Mouse (Mus musculus) heart, embryonic 11.5 days (tissue): Measurements from ENCODE around the gene Muc15. TPM values are rescaled to one million over a fixed set of nuclear protein-coding genes. Genes with fewer than 3 reads are reported as not detected.

Source experiments
- ATAC-seq: fragments of 200-750 bp; cut with Nextera tagmentation; replicated peaks from 2 replicates; pipeline ENCODE4 v1.8.0; 2017; ENCODE audit warnings: moderate library complexity; ENCODE audit not compliant: insufficient number of reproducible peaks, low FRiP score, low TSS enrichment
- H3K27ac ChIP-seq: fragments of 300-500 bp; sonication (generic); 2 replicates; pipeline ENCODE4 v1.5.1; 2014; ENCODE audit warnings: mild to moderate bottlenecking, low read depth, low read length
- H3K27me3 ChIP-seq: fragments of 300-500 bp; sonication (generic); 2 replicates; pipeline ENCODE4 v1.6.1; 2014; ENCODE audit warnings: mild to moderate bottlenecking, low read length, mixed read lengths; ENCODE audit not compliant: control insufficient read depth, insufficient read depth
- H3K36me3 ChIP-seq: fragments of 300-500 bp; sonication (generic); 2 replicates; pipeline ENCODE4 v1.6.1; 2014; ENCODE audit warnings: mild to moderate bottlenecking, low read length, moderate library complexity, mixed read lengths; ENCODE audit not compliant: control insufficient read depth, insufficient read depth
- H3K4me1 ChIP-seq: fragments of 300-500 bp; sonication (generic); 2 replicates; pipeline ENCODE4 v1.6.1; 2014; ENCODE audit warnings: low read length; ENCODE audit not compliant: control insufficient read depth, insufficient read depth
- H3K4me2 ChIP-seq: fragments of 300-500 bp; sonication (generic); 2 replicates; pipeline ENCODE4 v1.6.1; 2014; ENCODE audit warnings: mild to moderate bottlenecking, moderate library complexity
- H3K4me3 ChIP-seq: fragments of 300-500 bp; sonication (generic); 2 replicates; pipeline ENCODE4 v1.5.1; 2014; ENCODE audit warnings: low read depth, low read length
- H3K9ac ChIP-seq: fragments of 300-500 bp; sonication (generic); 2 replicates; pipeline ENCODE4 v1.6.1; 2014; ENCODE audit warnings: mild to moderate bottlenecking, low read depth, low read length, moderate library complexity
- H3K9me3 ChIP-seq: fragments of 300-500 bp; sonication (generic); replicated peaks from 2 replicates; pipeline ENCODE4 v1.6.1; 2016; ENCODE audit warnings: low read length; ENCODE audit not compliant: control insufficient read depth
- WGBS: fragments of 180-500 bp; shearing (Covaris S2); extraction: QIAGEN DNeasy Blood & Tissue Kit; methylation state at CpG from one replicate; pipeline ENCODE4 v1.1.7; 2014; ENCODE audit not compliant: insufficient replicate concordance; 5-methylcytosine and 5-hydroxymethylcytosine counted together
- polyA plus RNA-seq: library from polyadenylated mRNA; unstranded; fragments of >200 nt; fragmentation: Nextera tagmentation; extraction: Ambion mirVana; gene quantifications from 2 replicates; pipeline ENCODE4 v1.2.1, GENCODE M21; 2014

Muc15 gene
- polyA plus RNA-seq: not detected in 2 replicates

- no peak for ATAC-seq
- no peak within 1 kb of the TSS for H3K27ac ChIP-seq
- no peak within 1 kb of the TSS for H3K9ac ChIP-seq
Measured at GRCm38 (mm10) chr2:110721290-110721753, at the start of gene Muc15. TSS of gene Muc15 (plus strand) at chr2:110721340.

GRCm38 (mm10) chr2:110709436-110709835, 11.7 kb upstream of the Muc15 start:
- H3K4me3 ChIP-seq: no peak overlapping the region
- no peak overlapping the region for H3K4me2 ChIP-seq
- no peak overlapping the region for H3K9ac ChIP-seq
- H3K27me3 ChIP-seq: no peaks in the 10 kb centered on the region
- no peak overlapping the region for H3K27ac ChIP-seq
- ATAC-seq: no peak
- no peaks in the 10 kb centered on the region for H3K36me3 ChIP-seq
- no peaks in the 10 kb centered on the region for H3K4me1 ChIP-seq
- no peaks in the 10 kb centered on the region for H3K9me3 ChIP-seq
- 96% methylated on average over 3 of the region's 3 CpGs for WGBS

More at GRCm38 (mm10) chr2:110721290-110721753, at the start of gene Muc15:
- Histone ChIP-seq H3K9me3 (no peaks in the 10 kb centered on the region), H3K4me3 (no peak within 1 kb of the TSS), H3K36me3 (no peaks in the 10 kb centered on the region), H3K4me2 (no peak within 1 kb of the TSS), H3K4me1 (no peaks in the 10 kb centered on the region), H3K27me3 (no peaks in the 10 kb centered on the region)
- 37% methylated on average over 3 of the region's 3 CpGs for whole genome bisulfite sequencing

- H3K4me1 ChIP-seq: no peaks in the 10 kb centered on the region
- no peaks in the 10 kb centered on the region for H3K9me3 ChIP-seq
- H3K9ac ChIP-seq: no peak overlapping the region
- 60% methylated on average over 10 of the region's 10 CpGs for WGBS
- no peak overlapping the region for H3K4me2 ChIP-seq
- ATAC-seq: no peak
- no peak overlapping the region for H3K4me3 ChIP-seq
- no peaks in the 10 kb centered on the region for H3K27me3 ChIP-seq
- H3K36me3 ChIP-seq: no peaks in the 10 kb centered on the region
- H3K27ac ChIP-seq: no peak overlapping the region
Measured at GRCm38 (mm10) chr2:110710055-110710720, 11.0 kb upstream of the Muc15 start.

- H3K9ac ChIP-seq: no peak overlapping the region
- ATAC-seq: no peak
- H3K4me2 ChIP-seq: no peak overlapping the region
Measured at GRCm38 (mm10) chr2:110719051-110719450, 2.1 kb upstream of the Muc15 start.

GRCm38 (mm10) chr2:110722208-110722607, 1.1 kb downstream of the Muc15 start:
- no peaks in the 10 kb centered on the region for H3K9me3 ChIP-seq
- H3K27ac ChIP-seq: no peak overlapping the region
- H3K27me3 ChIP-seq: no peaks in the 10 kb centered on the region
- ATAC-seq: no peak
- 65% methylated on average over 1 of the region's 1 CpGs for WGBS
- H3K36me3 ChIP-seq: no peaks in the 10 kb centered on the region
- no peak overlapping the region for H3K4me2 ChIP-seq
- no peak overlapping the region for H3K9ac ChIP-seq
- no peak overlapping the region for H3K4me3 ChIP-seq
- no peaks in the 10 kb centered on the region for H3K4me1 ChIP-seq

More at GRCm38 (mm10) chr2:110719051-110719450, 2.1 kb upstream of the Muc15 start:
- Histone ChIP-seq H3K27me3 (no peaks in the 10 kb centered on the region), H3K4me1 (no peaks in the 10 kb centered on the region), H3K9me3 (no peaks in the 10 kb centered on the region), H3K36me3 (no peaks in the 10 kb centered on the region), H3K27ac (no peak overlapping the region), H3K4me3 (no peak overlapping the region)

GRCm38 (mm10) chr2:110726106-110726505, 5.0 kb downstream of the Muc15 start:
- ATAC-seq: no peak
- no peak overlapping the region for H3K4me2 ChIP-seq
- H3K4me1 ChIP-seq: no peaks in the 10 kb centered on the region
- no peaks in the 10 kb centered on the region for H3K27me3 ChIP-seq
- H3K9ac ChIP-seq: no peak overlapping the region
- H3K9me3 ChIP-seq: no peaks in the 10 kb centered on the region
- H3K36me3 ChIP-seq: no peaks in the 10 kb centered on the region
- H3K4me3 ChIP-seq: no peak overlapping the region
- no peak overlapping the region for H3K27ac ChIP-seq

GRCm38 (mm10) chr2:110737236-110737635, 16.1 kb downstream of the Muc15 start:
- no peak overlapping the region for H3K9ac ChIP-seq
- 70% methylated on average over 4 of the region's 4 CpGs for WGBS
- H3K36me3 ChIP-seq: no peaks in the 10 kb centered on the region
- no peaks in the 10 kb centered on the region for H3K4me1 ChIP-seq
- H3K4me3 ChIP-seq: no peak overlapping the region
- H3K27ac ChIP-seq: no peak overlapping the region
- no peaks in the 10 kb centered on the region for H3K27me3 ChIP-seq
- no peak for ATAC-seq
- H3K9me3 ChIP-seq: no peaks in the 10 kb centered on the region
- no peak overlapping the region for H3K4me2 ChIP-seq

- no peak for ATAC-seq
- no peak overlapping the region for H3K4me2 ChIP-seq
- H3K9ac ChIP-seq: no peak overlapping the region
- no peaks in the 10 kb centered on the region for H3K36me3 ChIP-seq
- H3K4me3 ChIP-seq: no peak overlapping the region
- no peak overlapping the region for H3K27ac ChIP-seq
- H3K9me3 ChIP-seq: no peaks in the 10 kb centered on the region
- no peaks in the 10 kb centered on the region for H3K4me1 ChIP-seq
- WGBS: 64% methylated on average over 2 of the region's 2 CpGs
- H3K27me3 ChIP-seq: no peaks in the 10 kb centered on the region
Measured at GRCm38 (mm10) chr2:110737981-110738380, 16.8 kb downstream of the Muc15 start.

GRCm38 (mm10) chr2:110739781-110740180, 18.6 kb downstream of the Muc15 start:
- Histone ChIP-seq H3K4me2 (no peak overlapping the region), H3K36me3 (no peaks in the 10 kb centered on the region), H3K4me1 (no peaks in the 10 kb centered on the region), H3K27ac (no peak overlapping the region), H3K27me3 (no peaks in the 10 kb centered on the region), H3K9me3 (no peaks in the 10 kb centered on the region), H3K4me3 (no peak overlapping the region), H3K9ac (no peak overlapping the region)
- no peak for ATAC-seq
- WGBS: 86% methylated on average over 1 of the region's 1 CpGs
